Mouse (Mus musculus) lung, postnatal 36 days (tissue): Measurements from ENCODE around the gene Slc30a1.

Experiments
- DNase-seq: peaks from one replicate; pipeline ENCODE4 v3.0.0; 2022; ENCODE audit warnings: mixed read lengths

Gene Slc30a1

GRCm38 (mm10) chr1:191945756-191946155 is 39.2 kb downstream of the Slc30a1 start:
- DNase-seq: no peak

- peak; percentile 68 for DNase-seq
Measured at GRCm38 (mm10) chr1:191946261-191946660, 39.7 kb downstream of the Slc30a1 start.

- no peak for DNase-seq
Measured at GRCm38 (mm10) chr1:191946835-191947234, 40.3 kb downstream of the Slc30a1 start.

- DNase-seq: no peak
Measured at GRCm38 (mm10) chr1:191947796-191948195, 41.2 kb downstream of the Slc30a1 start.

- DNase-seq: peak; percentile 48
Measured at GRCm38 (mm10) chr1:191948600-191948999, 42.0 kb downstream of the Slc30a1 start.

- DNase-seq: no peak
Measured at GRCm38 (mm10) chr1:191950611-191951010, 44.0 kb downstream of the Slc30a1 start.

GRCm38 (mm10) chr1:191952733-191953335 is 46.3 kb downstream of the Slc30a1 start:
- DNase-seq: no peak

- peak; percentile 77 for DNase-seq
Measured at GRCm38 (mm10) chr1:191955101-191955500, 48.5 kb downstream of the Slc30a1 start.

- peak; percentile 73 for DNase-seq
Measured at GRCm38 (mm10) chr1:191956261-191956660, 49.7 kb downstream of the Slc30a1 start.

GRCm38 (mm10) chr1:191956871-191957270 is 50.3 kb downstream of the Slc30a1 start:
- peak; percentile 37 for DNase-seq

- DNase-seq: no peak
Measured at GRCm38 (mm10) chr1:191957321-191957720, 50.8 kb downstream of the Slc30a1 start.

GRCm38 (mm10) chr1:191960946-191961345 is 54.4 kb downstream of the Slc30a1 start:
- no peak for DNase-seq
